Mouse (Mus musculus) erythroblast, embryonic 14.5 days (primary cell): ENCODE results near the gene Sap30l.

Experiments used
- GATA1 ChIP-seq: IDR thresholded peaks from 2 replicates; pipeline ENCODE4 v1.6.1; 2012; ENCODE audit warnings: low read length, inconsistent platforms, mixed read lengths
- TAL1 ChIP-seq: IDR thresholded peaks from 3 replicates; pipeline ENCODE4 v1.6.1; 2012; ENCODE audit warnings: low read length, inconsistent platforms, mixed read lengths

- TF ChIP-seq GATA1 = no peak
- TF ChIP-seq TAL1 = no peak
Observed at GRCm38 (mm10) chr11:57787913-57788312, 13.5 kb upstream of the Sap30l start.
